Mouse (Mus musculus) natural killer cell, adult 2 months (primary cell): ENCODE data around the gene Slc9a6.

ENCODE experiments used
- DNase-seq, 2 experiments: peaks; one replicate each; pipeline ENCODE4 v3.0.0; 2022; ENCODE audit warnings: low spot score in 2 of 2

The Slc9a6 gene

DNA sequence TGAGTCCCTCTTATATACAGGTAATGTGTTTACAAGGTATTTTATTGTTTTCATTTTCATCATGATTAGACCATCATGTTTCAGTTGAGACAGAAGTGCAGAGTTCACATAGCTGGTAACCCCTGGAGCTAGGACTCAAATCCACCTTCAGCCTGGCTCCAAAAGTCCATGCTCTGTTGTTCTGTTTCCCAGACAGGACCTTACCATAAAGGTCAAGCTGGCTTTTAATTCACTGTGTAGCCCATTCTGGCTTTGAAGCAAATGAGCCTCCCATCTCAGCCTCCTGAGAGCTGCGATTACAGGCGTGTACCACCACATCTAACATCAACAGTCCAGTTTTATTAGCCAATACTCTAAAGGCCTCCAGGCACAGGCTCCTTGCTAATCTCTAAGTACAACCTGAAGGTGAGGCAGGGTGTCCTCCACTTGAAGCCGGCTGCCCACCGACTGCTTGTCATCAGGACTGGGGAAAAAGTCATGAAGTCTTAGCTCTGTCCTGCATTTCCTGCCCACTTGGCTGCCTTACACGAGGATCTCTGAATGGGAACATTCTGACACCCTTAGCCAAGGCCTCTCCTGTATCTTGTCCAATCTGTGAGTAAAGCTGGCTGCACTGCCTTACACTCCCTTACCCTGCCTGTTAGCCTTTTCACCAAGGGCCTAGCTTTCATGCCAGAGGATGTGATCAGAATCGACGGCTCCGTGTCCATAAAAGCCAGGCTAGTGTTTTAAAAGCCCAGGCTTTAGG is 55.8 kb downstream of the Slc9a6 start:
- DNase-seq = no peak

DNA sequence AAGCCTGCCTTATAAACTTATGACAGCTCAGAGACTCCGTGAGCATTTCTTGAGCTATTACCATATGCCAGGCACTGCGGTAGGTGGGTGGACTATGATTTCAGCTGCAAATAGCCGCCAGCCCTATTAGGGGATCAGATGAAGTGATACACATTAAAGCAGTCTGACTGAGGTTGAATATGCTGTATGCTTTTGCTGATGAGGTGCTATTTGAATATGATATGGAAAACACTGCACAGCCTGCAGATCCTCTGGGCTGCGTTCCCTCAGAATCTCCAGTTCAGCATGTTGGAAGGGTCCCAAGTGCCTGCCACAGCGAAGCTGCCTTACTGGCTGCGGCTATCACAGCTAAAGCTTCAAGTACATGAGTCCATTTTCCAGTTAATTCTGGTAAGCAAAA is 57.7 kb downstream of the Slc9a6 start:
- DNase-seq = no peak

DNA sequence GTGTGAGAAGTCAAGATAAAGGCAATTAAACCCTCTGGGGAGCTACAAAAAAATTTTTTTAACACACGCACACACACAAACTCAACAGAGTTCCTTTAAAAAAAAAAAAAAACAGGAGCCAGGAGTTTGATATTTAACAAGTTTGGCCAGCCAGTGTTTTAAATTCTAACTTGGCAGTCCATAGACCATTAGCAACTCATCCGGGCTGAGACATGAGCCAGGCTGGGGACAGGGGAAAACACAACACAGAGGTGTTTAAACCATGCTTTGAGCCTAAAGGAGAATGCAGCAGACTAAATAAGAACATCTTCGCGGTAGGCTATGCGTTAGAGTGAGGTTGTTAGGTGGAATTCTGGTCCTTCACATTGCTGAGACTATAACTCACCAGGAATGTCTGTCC is 58.5 kb downstream of the Slc9a6 start:
- no peak for DNase-seq

- DNase-seq = no peak
Observed at GRCm38 (mm10) chrX:56668501-56668900, 58.9 kb downstream of the Slc9a6 start.

DNA sequence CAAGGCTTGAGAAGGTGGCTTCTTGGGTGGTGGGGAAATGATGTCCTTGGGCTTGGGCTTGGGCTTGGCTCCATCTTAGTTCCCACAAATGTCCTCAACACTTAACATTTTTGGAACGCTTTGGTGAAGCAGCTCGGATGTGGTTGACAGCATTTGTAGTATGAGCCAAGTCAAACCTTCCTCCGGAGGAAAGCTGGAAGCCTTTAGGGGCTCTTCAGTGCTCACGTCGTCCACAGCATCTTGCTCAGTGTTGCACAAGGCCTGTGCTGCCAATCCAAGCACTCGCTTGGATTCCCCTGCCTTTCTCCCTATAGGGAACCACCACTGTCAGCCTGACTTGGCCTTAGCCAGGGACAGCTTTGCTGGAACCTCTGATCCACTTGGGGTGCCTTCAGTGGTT is 66.0 kb downstream of the Slc9a6 start:
- no peak for DNase-seq

GRCm38 (mm10) chrX:56677736-56678135 is 68.2 kb downstream of the Slc9a6 start:
- DNase-seq = no peak

GRCm38 (mm10) chrX:56679066-56679465 is 69.5 kb downstream of the Slc9a6 start:
- no peak for DNase-seq

DNA sequence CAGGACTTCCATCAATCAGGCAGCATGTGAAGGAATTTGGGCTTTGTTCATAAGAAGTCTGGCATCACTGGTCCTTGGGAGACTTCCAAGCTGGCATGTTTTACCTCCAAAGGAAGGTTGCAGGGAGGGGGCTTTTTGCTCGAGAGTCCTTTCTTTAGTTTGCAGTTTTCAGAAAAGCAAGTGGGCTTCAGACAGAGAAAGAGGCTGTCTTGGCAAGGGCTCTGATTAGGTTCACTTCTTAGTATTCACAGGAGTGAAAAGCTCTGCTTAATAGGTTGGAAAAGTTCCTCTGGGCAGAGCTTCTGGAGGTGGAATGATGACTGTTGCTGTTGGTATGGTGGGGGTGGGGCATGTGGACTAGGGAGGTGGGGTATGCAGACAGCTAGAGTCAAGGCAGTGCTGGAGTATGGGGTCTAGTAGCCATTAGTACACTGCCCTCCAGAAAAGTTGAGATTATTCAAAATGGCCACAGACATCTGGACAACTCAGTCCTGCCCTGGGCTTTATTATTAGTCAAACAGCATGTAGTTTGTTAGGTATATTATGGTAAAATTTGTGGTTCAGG is 72.7 kb downstream of the Slc9a6 start:
- no peak for DNase-seq

DNA sequence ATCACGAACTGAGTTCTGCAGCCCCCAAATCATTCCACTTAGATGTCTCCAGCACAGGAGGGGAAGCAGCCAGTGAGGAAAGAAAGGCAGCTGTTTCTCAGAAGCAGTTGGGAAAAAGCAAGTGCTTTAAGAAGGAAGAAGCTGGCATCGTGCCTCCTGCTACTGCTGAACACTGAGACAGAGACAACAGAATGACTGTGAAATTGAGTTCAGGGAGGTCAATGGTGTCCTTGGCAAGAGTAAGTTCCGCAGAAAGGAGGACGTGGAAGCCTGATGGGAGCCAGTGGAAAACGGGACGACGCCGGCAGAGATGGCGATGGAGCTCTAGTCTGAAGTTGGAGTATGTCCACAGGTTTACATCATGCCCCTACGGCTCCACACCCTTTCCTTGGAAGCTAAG is 74.0 kb downstream of the Slc9a6 start:
- no peak for DNase-seq

- no peak for DNase-seq
Observed at GRCm38 (mm10) chrX:56692554-56692953, 83.0 kb downstream of the Slc9a6 start.

DNA sequence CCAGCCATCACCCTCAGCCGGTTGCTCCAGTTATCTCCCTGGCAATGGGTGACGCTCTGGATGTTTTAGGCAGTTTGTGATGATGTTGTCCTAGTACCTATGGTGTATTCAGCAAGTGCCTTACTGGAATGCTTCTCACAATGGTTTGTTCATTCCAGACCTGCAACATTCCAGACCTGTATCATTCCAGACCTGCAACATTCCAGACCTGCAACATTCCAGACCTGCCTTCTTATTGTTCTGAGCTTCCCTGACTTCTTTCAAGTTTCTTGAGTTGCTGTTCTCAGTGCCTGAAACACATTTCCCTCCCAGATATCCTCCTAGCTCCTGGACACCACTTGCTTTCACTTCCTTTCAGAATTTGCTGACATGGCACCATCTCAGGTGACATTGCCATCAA is 85.0 kb downstream of the Slc9a6 start:
- no peak for DNase-seq

DNA sequence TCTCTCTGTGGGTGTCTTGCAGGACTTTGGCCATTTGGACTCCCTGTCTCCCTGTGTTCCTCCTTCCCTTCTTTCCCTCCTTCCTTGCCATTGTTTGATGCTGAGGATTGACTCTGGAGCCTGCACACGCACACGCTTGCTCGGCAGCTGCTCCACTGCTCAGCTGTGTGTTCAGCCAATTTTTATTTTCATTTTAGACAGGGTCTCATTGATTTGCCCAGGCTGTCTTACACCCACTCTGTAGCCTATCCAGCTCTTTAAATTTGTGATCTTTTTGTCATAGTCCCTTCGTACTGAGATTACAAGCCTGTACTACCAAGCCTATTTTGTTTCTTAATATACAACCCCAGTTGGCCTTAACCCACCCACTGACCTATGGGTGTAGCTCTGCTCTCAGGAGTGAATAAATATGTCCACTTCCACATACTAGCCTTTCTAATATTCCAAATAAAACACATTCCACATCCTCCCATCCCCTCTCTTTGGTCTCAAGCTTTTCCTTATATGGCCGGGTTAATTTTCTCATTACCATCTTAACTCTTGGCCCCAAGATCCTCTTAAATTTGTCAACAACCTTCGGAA is 87.7 kb downstream of the Slc9a6 start:
- DNase-seq = no peak

- no peak for DNase-seq
Observed at GRCm38 (mm10) chrX:56697886-56698285, 88.3 kb downstream of the Slc9a6 start.

- DNase-seq = no peak
Observed at GRCm38 (mm10) chrX:56701261-56701660, 91.7 kb downstream of the Slc9a6 start.

GRCm38 (mm10) chrX:56703965-56704562 is 94.5 kb downstream of the Slc9a6 start:
- no peak for DNase-seq

GRCm38 (mm10) chrX:56708592-56709370 is 99.2 kb downstream of the Slc9a6 start:
- DNase-seq = no peak

- no peak for DNase-seq
Observed at GRCm38 (mm10) chrX:56710522-56710921, 101.0 kb downstream of the Slc9a6 start.

- DNase-seq = no peak
Observed at GRCm38 (mm10) chrX:56712666-56713065, 103.1 kb downstream of the Slc9a6 start.
